Mouse (Mus musculus) small intestine, adult 2 months (tissue): ENCODE results near the gene Hpn. TPM values are rescaled to one million over a fixed set of nuclear protein-coding genes. Genes with fewer than 3 reads are reported as not detected.

Experiments used
- H3K27ac ChIP-seq: fragments of 200-500 bp; 2 replicates; pipeline ENCODE4 v1.5.1; 2012; ENCODE audit warnings: low read depth, low read length, control low read depth, inconsistent platforms; ENCODE audit not compliant: insufficient read depth
- H3K27me3 ChIP-seq: fragments of 200-500 bp; 2 replicates; pipeline ENCODE4 v1.6.1; 2012; ENCODE audit warnings: mild to moderate bottlenecking, moderate library complexity, low read length, inconsistent platforms; ENCODE audit not compliant: control insufficient read depth, insufficient read depth
- H3K36me3 ChIP-seq: fragments of 200-500 bp; 2 replicates; pipeline ENCODE4 v1.6.1; 2012; ENCODE audit warnings: mild to moderate bottlenecking, low read length, control low read depth, inconsistent platforms; ENCODE audit not compliant: control insufficient read depth, insufficient read depth
- H3K4me1 ChIP-seq: fragments of 200-500 bp; 2 replicates; pipeline ENCODE4 v1.6.1; 2012; ENCODE audit warnings: low read length, inconsistent platforms, mixed read lengths; ENCODE audit not compliant: control insufficient read depth, insufficient read depth, insufficient read length
- H3K4me3 ChIP-seq: fragments of 200-500 bp; 2 replicates; pipeline ENCODE4 v1.5.1; 2012; ENCODE audit warnings: low read depth, mild to moderate bottlenecking, control low read depth, inconsistent platforms, low read length, moderate library complexity
- CTCF ChIP-seq: fragments of 200-500 bp; IDR thresholded peaks from 2 replicates; pipeline ENCODE4 v1.5.1; 2012; ENCODE audit warnings: low read depth, mild to moderate bottlenecking, control low read depth, inconsistent platforms, low read length, moderate library complexity, mixed read lengths; ENCODE audit not compliant: insufficient replicate concordance, insufficient read length; ENCODE audit errors: extremely low read depth
- POLR2A ChIP-seq: fragments of 200-500 bp; IDR thresholded peaks from 2 replicates; pipeline ENCODE4 v1.6.1; 2012; ENCODE audit warnings: low read depth, mild to moderate bottlenecking, control low read depth, inconsistent platforms, low read length, moderate library complexity
- WGBS: fragments of 180-500 bp; shearing (Covaris S2); methylation state at CpG from one replicate; pipeline ENCODE4 v1.1.7; 2018; 5-methylcytosine and 5-hydroxymethylcytosine counted together
- polyA plus RNA-seq: library from polyadenylated mRNA; depleted of rRNA; stranded (reverse); fragments of >200 nt; gene quantifications from 2 replicates; pipeline ENCODE4 v1.2.3, GENCODE M21; 2012

Hpn gene
- polyA plus RNA-seq, 1 experiment: 4.2 TPM

DNA sequence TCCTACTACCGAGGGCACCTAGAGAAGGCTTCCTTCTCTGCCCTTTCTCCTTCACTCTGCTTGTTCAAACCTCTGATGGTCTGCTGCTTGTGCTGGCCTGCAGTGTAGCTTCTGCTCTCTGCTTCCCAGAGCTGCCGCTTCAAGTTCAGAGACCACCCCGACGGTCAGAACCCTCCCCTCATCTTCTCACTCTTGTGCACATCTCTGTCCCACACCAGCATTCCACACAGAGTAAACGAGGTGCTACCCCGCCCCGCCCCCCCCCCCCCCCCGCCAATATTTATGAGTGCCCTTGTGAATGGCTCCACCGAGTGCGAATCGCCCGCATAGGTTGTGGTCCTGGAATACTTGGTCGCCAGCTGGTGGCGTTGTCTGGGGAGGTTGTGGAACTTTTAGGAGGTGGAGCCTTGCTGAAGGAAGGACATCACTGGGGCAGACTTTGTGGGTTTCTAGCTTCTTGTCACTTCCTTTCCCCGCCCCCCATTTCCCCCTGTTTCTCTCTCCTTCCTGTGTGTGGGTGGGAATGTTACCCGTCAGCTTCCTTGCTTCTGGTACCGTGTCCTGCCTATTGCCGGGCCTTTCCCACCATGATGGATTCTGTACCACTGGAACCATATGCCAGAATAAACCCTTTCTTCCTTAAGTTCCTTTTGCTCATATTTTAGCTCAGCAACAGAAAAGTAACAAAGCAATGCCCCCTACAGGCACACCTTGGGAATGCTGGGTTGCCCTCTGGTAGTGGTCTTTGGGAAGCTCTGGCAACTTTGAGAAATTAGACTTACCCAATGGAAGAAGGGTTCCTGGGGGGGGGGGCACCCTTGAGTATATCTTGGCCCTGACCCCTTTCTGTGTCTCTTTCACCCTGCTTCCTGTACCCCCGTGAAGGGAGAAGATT lies 41.2 kb upstream of the Hpn start:
- Histone ChIP-seq H3K27ac (peak overlapping the region; percentile 68), H3K27me3 (no peaks in the 10 kb centered on the region), H3K4me3 (peak overlapping the region; percentile 6), H3K36me3 (no peaks in the 10 kb centered on the region), H3K4me1 (peaks cover 8% of the 10 kb centered on the region; the same call in 1 of the 2 replicates)
- 41% methylated on average over 19 of the region's 19 CpGs for WGBS
- no peak for TF ChIP-seq CTCF
- TF ChIP-seq POLR2A: no peak

- TF ChIP-seq POLR2A: no peak
- TF ChIP-seq CTCF: no peak
- H3K4me3 ChIP-seq: peak within 1 kb of the TSS; percentile 6
These were observed 40.4 kb upstream of the Hpn start, which contains the start of gene Gramd1a for GRCm38 (mm10) chr7:31155296-31156033. TSS of gene Gramd1a (minus strand) at chr7:31155896.

GRCm38 (mm10) chr7:31153536-31154320 lies 38.6 kb upstream of the Hpn start:
- Histone ChIP-seq H3K4me1 (peaks cover 8% of the 10 kb centered on the region; the same call in 1 of the 2 replicates), H3K27ac (peak overlapping the region; percentile 83), H3K36me3 (no peaks in the 10 kb centered on the region), H3K4me3 (no peak overlapping the region), H3K27me3 (no peaks in the 10 kb centered on the region)
- WGBS: 84% methylated on average over 6 of the region's 6 CpGs
- TF ChIP-seq CTCF (no peak), POLR2A (no peak)

More at GRCm38 (mm10) chr7:31155296-31156033, 40.4 kb upstream of the Hpn start, which contains the start of gene Gramd1a:
- H3K4me1 ChIP-seq: peaks cover 8% of the 10 kb centered on the region; the same call in 1 of the 2 replicates
- peak within 1 kb of the TSS; percentile 68 for H3K27ac ChIP-seq
- 65% methylated on average over 5 of the region's 5 CpGs for WGBS
- H3K27me3 ChIP-seq: no peaks in the 10 kb centered on the region
- H3K36me3 ChIP-seq: no peaks in the 10 kb centered on the region

DNA sequence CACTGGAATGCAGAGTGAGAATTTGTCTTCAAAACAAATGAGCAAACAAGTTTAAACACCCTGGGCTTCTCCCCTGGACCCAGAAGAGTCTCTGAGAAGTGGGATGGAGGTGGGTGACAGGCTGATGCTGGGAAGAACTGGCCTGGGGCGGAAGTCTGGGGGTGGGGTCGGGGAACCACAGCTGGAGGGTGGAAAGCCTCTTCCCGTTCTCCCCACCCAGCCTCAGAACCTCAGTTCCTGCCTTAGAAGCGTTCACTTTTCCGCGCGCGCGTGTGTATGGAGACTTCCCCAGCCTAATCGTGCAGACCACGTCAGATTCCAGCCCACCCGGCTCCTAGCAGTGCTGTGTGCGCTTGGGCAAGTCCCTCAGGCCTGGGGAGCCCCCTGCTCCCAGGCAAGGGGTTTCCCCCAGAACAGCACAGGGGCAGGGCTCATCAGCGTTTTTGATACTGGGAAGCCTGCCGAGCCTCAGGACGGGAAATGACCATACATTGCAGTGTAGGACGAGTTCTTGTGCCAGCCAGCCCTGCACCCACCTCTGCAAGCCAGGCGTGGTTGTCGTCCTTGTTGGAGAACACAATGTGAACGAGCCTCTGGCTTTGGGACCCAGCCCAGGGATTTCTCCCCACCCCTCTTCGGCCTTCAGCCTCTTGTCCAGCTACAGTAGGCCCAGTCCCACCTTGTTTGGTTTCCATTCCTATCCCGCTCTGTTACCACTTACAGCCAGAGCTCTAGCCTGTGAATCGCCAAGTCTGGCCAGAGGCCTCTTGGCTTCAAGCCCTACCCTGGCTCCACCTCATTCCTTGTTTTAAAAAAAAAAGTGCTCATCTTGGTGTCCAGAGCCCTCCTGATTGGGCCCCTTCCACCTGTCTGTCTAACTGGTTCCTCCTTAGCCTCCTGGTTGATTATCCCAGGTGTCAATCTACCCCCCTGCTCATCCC lies 36.5 kb upstream of the Hpn start:
- H3K4me3 ChIP-seq: peak overlapping the region; percentile 67
- WGBS: 62% methylated on average over 23 of the region's 23 CpGs
- H3K4me1 ChIP-seq: peaks cover 13% of the 10 kb centered on the region
- no peaks in the 10 kb centered on the region for H3K27me3 ChIP-seq
- no peak for TF ChIP-seq CTCF
- H3K36me3 ChIP-seq: no peaks in the 10 kb centered on the region
- H3K27ac ChIP-seq: peak overlapping the region; percentile 91

DNA sequence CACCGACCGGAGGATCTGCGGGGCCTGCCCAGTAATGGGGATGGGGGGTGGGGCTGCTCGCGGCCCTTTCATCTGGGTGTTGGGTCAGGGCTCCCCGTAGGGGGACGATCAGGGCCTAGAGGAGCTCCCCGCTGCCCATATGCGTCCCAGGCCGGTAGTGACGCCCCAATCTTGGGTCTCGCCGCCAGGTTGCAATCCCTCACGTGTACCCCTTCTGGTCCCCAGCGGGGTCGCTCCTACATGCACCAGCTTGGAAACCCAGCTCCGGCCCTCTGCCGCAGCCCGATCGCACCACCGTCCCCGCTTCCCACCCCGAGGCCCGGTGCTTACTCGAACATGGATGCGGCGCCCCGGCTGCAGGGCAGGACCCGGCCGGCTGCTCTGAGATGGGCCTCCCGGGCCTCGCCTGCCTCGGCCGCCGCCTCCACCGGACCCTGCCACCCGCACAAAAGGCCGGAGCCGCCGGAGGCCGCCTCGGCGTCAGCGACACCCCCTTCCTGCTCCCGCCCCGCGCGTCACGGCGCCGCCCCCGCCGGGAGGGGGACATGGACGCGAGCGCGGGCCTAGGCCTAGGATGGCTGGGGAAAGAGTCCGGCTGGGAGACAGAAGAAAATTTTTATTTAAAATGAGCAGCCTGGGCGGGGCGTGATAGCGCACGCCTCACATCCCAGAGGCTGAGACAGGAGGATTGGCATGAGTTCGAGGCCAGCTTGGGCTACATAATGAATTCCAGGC lies 35.6 kb upstream of the Hpn start:
- peaks cover 11% of the 10 kb centered on the region for H3K4me1 ChIP-seq

More for the DNA sequence above, 35.6 kb upstream of the Hpn start:
- no peaks in the 10 kb centered on the region for H3K27me3 ChIP-seq
- H3K4me3 ChIP-seq: peak overlapping the region; percentile 67
- 1% methylated on average over 63 of the region's 63 CpGs for WGBS
- peak overlapping the region; percentile 91 for H3K27ac ChIP-seq
- TF ChIP-seq POLR2A (peak; percentile 50), CTCF (no peak)
- no peaks in the 10 kb centered on the region for H3K36me3 ChIP-seq
